ENCODE assay signal across 34 mouse cellular contexts in the genomic region with DNA sequence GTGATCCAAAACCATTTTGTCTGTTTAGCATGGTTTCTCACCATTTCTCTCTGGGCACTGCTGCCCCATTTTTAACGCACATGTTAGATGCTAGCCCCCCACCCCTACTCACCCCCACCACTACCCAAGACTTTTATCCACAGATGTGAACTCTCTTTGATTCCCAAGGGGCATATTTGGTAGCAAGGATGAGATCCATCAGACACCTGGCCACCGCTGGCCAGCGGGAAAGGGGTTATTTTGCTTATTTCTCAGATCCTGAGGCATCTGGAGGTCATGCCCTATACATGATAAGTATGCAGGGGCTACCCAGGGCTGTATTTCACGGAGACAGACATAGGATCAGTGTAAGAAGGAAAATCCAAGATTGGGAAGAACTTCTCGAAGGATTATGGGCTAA.
"Had no signal": no experiment of that assay in that cellular context is flagged by ENCODE, and none has a peak within 500 bp of the region (broad histone marks: within the 10 kb centered on the region; RNA-seq: fewer than 3 reads in every experiment).

No protein-coding gene starts in this region.

- DNase-seq: heart, postnatal 10 days; heart, postnatal 14 days; heart, postnatal 36 days; heart, postnatal 4 days; kidney, adult 11 months; kidney, adult 18-20 months; kidney, adult 2 months; kidney, adult 8-10 months; kidney, adult 9 months; kidney, postnatal 10 days; kidney, postnatal 14 days; kidney, postnatal 25 days; kidney, postnatal 36 days; kidney, postnatal 4 days; layer of hippocampus, adult 9-11 months; layer of hippocampus, postnatal 36 days had no signal

- H3K9ac ChIP-seq: heart, embryonic 12.5 days; heart, embryonic 13.5 days; heart, embryonic 15.5 days; hindbrain, embryonic 12.5 days; hindbrain, embryonic 13.5 days; hindbrain, embryonic 14.5 days; hindbrain, embryonic 15.5 days; intestine, embryonic 15.5 days; kidney, embryonic 15.5 days had no signal

- H3K4me1 ChIP-seq: heart, embryonic 10.5 days; heart, embryonic 12.5 days; heart, embryonic 13.5 days had no signal

- H3K27ac ChIP-seq: heart, embryonic 10.5 days; heart, embryonic 13.5 days; heart, embryonic 15.5 days; hindbrain, embryonic 10.5 days; hindbrain, embryonic 12.5 days; hindbrain, embryonic 13.5 days; hindbrain, embryonic 14.5 days; hindbrain, embryonic 15.5 days; hindbrain, postnatal 0 days; intestine, embryonic 15.5 days; kidney, embryonic 15.5 days; kidney, postnatal 0 days; layer of hippocampus, adult 2 months had no signal

- H3K36me3 ChIP-seq: heart, embryonic 10.5 days; heart, embryonic 12.5 days; heart, embryonic 13.5 days; heart, embryonic 15.5 days; hindbrain, embryonic 10.5 days; hindbrain, embryonic 12.5 days; hindbrain, embryonic 13.5 days; hindbrain, embryonic 15.5 days; intestine, embryonic 15.5 days; kidney, embryonic 15.5 days had no signal

- H3K27me3 ChIP-seq: heart, embryonic 12.5 days; heart, embryonic 13.5 days; heart, embryonic 15.5 days; hindbrain, embryonic 12.5 days; hindbrain, embryonic 15.5 days; intestine, embryonic 15.5 days; kidney, embryonic 15.5 days had no signal

- H3K4me2 ChIP-seq: heart, embryonic 12.5 days; heart, embryonic 13.5 days; heart, embryonic 15.5 days; hindbrain, embryonic 12.5 days; hindbrain, embryonic 13.5 days; hindbrain, embryonic 14.5 days; hindbrain, embryonic 15.5 days; intestine, embryonic 15.5 days; kidney, embryonic 15.5 days had no signal

- H3K4me3 ChIP-seq: heart, embryonic 10.5 days; heart, embryonic 12.5 days; heart, embryonic 13.5 days; heart, embryonic 15.5 days; hindbrain, embryonic 10.5 days; hindbrain, embryonic 12.5 days; hindbrain, embryonic 13.5 days; hindbrain, embryonic 15.5 days; intestine, embryonic 15.5 days; kidney, embryonic 15.5 days; layer of hippocampus, adult 2 months had no signal

- ATAC-seq: hindbrain, embryonic 16.5 days; hindbrain, postnatal 0 days; inflammation-experienced regulatory T-cells, adult 6 months; intestine, embryonic 15.5 days; intestine, embryonic 16.5 days; intestine, postnatal 0 days had no signal

- H3K9me3 ChIP-seq: heart, embryonic 10.5 days; heart, embryonic 12.5 days; heart, embryonic 13.5 days; heart, embryonic 15.5 days; hindbrain, embryonic 10.5 days; hindbrain, embryonic 12.5 days; hindbrain, embryonic 13.5 days; hindbrain, embryonic 15.5 days; intestine, embryonic 15.5 days; kidney, embryonic 15.5 days had no signal
